Mouse (Mus musculus) erythroblast, embryonic 14.5 days (primary cell): ENCODE measurements around the gene Sox5.

Experiments used
- GATA1 ChIP-seq: IDR thresholded peaks from 2 replicates; pipeline ENCODE4 v1.6.1; 2012; ENCODE audit warnings: low read length, inconsistent platforms, mixed read lengths
- TAL1 ChIP-seq: IDR thresholded peaks from 3 replicates; pipeline ENCODE4 v1.6.1; 2012; ENCODE audit warnings: low read length, inconsistent platforms, mixed read lengths

GRCm38 (mm10) chr6:144723530-144724144, 58.1 kb downstream of the Sox5 start:
- TF ChIP-seq GATA1: no peak
- no peak for TF ChIP-seq TAL1
